Mouse (Mus musculus) urinary bladder, adult 18-20 months (tissue): ENCODE results near the gene A530032D15Rik.
"Not testable (repeated sequence)": the region's sequence is repeated elsewhere in the genome, so short reads cannot be mapped to it uniquely, and the experiment has no call there.

Experiments
- DNase-seq, 2 experiments: peaks; one replicate each; pipeline ENCODE4 v3.0.0; 2022; ENCODE audit warnings: low spot score in 2 of 2, mixed read lengths in 2 of 2

A530032D15Rik gene

GRCm38 (mm10) chr1:85109753-85110152 is at the start of gene A530032D15Rik:
TSS of gene A530032D15Rik (minus strand) at chr1:85109853.
- not testable (repeated sequence) for DNase-seq

DNA sequence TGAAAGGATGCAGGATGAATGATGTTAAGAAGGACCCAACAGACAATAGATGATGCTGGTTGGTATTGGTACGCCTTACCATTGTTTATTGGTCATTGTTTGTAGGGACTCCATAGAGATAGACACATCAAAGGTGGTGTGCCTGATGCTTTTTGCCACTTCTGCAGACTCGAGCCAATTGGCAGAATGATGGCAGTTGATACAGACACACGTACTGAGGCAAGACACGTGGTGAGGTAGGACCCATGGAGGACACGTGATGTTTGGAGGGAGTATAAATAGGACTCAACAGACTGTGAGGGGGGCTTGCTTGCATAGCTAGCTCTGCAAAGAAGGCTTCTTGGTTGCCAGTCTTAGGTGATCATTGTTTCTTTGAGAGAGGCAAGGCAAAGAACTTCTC is 45.5 kb upstream of the A530032D15Rik start:
- DNase-seq, result not testable (repeated sequence)

DNA sequence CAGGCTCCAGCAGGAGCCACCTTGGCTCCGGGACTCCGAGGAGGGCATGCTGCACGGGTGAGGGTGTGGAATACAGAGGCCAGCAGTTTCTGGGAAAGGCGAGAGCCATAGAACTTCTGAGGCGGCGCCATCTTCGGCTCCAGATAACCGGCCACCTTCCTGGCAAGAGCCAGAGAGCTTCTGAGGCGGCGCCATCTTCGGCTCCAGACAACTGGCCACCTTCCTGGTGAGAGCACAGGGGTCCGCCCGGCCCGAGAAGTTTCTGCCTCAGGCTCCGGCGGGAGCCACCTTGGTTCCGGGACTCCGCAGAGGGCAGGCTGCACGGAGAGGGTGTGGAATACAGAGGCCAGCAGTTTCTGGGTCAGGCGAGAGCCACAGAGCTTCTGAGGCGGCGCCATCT is 24.0 kb upstream of the A530032D15Rik start:
- not testable (repeated sequence) for DNase-seq

- not testable (repeated sequence) for DNase-seq
These were observed 12.2 kb upstream of the A530032D15Rik start for GRCm38 (mm10) chr1:85121841-85122240.

GRCm38 (mm10) chr1:85118341-85118740 is 8.7 kb upstream of the A530032D15Rik start:
- DNase-seq, result not testable (repeated sequence)

DNA sequence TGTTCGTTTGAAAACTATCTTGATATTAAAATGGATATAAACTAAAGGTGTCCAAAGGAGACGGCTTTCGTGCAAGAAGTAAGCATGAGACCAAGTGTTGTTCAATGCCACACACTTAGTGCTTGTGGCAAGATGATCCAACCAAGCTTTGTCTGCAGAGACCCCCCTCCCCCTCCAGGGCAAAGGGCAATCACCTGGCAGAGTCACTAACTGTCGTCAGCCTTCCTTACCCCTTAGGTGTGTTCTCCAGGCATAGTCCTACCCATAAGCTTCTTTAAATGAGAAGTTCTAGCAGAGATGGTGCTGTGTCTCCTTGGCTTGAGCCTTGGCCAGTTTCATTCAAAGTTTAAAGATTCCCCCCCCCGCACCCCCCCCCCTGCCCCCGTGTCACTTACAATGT is 7.9 kb upstream of the A530032D15Rik start:
- DNase-seq, result not testable (repeated sequence)

DNA sequence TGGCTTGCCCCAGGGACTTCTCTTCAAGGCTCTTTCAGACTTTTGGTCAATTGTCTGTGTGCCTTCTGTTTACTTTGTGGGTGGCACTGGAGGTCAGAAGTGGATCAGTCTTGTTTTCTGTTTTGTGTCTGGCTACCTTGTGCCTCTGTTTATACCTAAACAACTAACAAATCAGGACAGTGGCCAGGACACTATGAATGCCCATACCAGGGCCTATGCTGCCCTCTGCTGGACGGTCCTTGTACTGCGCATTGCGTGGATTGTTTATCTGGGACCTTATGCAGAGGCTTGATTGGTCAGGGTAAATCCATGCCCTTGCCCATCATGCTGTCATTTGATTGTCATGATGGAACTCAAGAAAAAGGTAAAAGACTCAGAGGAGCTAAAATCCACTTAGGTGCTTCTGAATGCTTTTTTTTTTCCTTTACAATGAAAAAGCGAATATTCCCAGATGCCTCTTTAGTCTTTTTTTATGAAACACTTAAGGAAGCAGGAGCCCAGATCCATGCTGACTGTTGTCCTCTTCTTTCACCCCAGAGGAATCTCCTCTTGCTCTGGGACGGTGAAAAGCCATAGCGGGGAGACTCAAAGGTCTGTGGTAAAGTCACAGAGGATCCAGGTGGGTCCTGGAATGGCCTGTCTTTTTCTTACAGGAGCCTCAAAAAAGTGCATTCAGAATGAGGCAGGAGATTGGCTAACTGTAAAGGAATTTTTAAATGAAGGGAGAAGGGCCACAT is 5.2 kb upstream of the A530032D15Rik start:
- peak in 1 of 2 experiments; percentile 76 for DNase-seq

DNA sequence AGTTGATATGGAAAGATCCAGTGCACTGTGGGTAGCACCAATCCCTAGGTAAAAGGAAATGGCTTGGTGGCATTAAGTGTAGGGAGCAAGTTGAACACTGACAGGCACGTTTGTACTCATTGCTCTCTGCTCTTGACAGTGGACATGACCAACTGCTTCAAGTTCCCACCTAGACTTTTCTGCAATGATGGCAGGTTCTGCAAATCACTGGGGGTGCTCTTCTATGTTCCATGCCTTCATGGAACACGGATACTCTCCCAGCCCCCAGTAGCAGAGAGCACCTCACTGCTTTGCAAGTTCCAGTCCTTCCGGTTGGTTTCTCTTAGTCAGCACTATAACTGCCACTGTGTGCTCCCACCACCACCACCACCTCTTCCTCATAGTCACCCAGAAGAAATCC is 4.4 kb upstream of the A530032D15Rik start:
- DNase-seq, result not testable (repeated sequence)

DNA sequence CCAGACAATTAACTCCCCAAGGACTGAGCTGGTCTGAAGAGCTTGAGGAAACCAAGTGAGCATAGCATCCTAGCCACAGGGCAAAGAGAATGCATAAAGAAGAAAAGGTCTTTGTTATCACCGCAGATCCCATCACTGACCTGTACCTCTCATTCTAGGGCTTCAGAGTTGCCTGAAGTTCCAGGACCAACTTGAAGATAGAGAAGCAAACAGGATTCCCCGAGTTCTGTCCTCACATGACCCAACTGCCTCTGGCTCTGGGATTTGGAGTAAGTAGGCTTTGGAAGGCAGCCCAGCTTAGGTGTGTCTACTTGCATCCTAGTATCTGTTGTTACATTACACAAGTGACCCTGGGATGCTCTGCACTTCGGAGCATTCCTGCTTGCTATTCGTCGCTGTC is 3.2 kb upstream of the A530032D15Rik start:
- not testable (repeated sequence) for DNase-seq

DNA sequence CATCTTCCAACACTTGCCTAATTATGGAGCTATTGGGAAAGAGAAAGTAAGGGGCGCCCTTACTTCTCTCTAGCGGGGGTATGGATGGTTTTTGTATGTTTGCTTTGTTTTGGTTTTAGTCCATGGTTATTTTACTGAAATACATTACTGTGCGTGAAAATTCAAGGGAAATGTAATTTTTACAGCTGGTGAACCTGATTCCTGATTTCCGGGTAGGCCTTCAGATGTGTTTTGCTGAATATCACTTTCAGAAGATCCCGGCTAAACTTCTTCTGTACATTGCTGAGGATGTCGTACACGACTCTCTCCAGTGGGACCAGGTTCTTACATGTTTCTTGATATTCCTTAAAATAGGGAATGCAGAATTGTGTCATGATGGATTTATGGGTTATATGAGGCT is 2.6 kb upstream of the A530032D15Rik start:
- not testable (repeated sequence) for DNase-seq

- not testable (repeated sequence) for DNase-seq
These were observed 1.9 kb upstream of the A530032D15Rik start for GRCm38 (mm10) chr1:85111572-85111971.

GRCm38 (mm10) chr1:85110876-85111275 is 1.2 kb upstream of the A530032D15Rik start:
- not testable (repeated sequence) for DNase-seq

- DNase-seq, result not testable (repeated sequence)
These were observed 3.6 kb downstream of the A530032D15Rik start for GRCm38 (mm10) chr1:85106013-85106412.

DNA sequence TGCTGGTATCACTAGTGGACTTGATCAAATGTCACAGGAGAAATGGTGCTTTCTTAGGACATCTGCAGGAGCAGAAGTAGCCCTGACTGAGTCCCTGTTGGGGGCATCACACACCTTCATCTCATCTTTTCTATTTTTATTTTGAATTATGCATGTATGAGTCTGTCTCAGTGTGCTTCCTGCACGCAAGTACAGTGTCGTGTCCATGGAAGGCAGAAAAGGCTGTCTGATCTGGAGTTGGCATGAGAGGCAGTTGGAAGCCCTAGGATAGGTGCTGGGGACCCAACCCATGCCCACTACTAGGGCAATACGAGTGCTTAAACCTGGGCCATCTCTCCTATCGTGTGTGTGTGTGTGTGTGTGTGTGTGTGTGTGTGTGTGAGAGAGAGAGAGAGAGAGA is 4.3 kb downstream of the A530032D15Rik start:
- not testable (repeated sequence) for DNase-seq

DNA sequence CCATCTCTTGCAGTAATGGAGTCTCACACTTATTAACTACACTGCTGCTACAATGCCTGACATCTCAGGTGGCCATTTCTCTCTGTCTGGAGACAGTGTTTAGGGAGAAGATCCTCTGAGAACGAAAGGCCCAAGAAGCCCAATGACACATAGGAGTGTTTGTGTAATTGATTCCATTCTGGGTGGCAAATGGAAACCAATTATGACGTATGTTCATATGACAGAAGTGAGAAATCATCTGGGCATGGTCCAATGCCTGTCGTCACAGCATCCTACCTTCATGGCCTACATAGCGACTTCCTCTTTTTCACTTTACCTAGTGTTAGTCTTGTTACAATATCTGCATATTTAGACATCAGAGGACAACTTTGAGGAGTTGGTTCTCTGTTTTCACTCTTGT is 7.9 kb downstream of the A530032D15Rik start:
- DNase-seq, result not testable (repeated sequence)

DNA sequence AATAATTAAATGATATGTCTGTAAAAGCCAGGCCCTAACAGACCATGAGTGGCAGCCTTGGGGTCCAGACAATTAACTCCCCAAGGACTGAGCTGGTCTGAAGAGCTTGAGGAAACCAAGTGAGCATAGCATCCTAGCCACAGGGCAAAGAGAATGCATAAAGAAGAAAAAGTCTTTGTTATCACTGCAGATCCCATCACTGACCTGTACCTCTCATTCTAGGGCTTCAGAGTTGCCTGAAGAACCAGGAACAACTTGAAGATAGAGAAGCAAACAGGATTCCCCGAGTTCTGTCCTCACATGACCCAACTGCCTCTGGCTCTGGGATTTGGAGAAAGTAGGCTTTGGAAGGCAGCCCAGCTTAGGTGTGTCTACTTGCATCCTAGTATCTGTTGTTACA is 9.8 kb downstream of the A530032D15Rik start, which contains the start of gene Gm10553:
Gene Gm10553 (plus strand): TSS at position 301 of the 400 bp plus-strand sequence.
- DNase-seq, result not testable (repeated sequence)

DNA sequence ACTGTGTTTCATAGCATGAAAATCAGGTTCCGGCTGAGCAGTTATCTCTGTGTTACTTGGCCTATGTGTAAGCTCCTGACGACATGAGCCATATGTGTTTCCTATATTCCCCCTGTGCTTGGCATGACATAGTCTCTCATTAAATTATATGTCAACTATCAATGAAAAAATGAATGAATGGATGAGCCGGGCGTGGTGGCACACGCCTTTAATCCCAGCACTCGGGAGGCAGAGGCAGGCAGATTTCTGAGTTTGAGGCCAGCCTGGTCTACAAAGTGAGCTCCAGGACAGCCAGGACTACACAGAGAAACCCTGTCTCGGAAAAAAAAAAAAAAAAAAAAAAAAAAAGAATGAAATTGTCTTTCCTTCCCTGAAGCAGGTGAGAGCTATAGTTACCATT is 10.6 kb downstream of the A530032D15Rik start:
- DNase-seq, result not testable (repeated sequence)

- not testable (repeated sequence) for DNase-seq
These were observed 16.6 kb downstream of the A530032D15Rik start for GRCm38 (mm10) chr1:85093011-85093572.

GRCm38 (mm10) chr1:85092169-85092568 is 17.5 kb downstream of the A530032D15Rik start:
- DNase-seq, result not testable (repeated sequence)

DNA sequence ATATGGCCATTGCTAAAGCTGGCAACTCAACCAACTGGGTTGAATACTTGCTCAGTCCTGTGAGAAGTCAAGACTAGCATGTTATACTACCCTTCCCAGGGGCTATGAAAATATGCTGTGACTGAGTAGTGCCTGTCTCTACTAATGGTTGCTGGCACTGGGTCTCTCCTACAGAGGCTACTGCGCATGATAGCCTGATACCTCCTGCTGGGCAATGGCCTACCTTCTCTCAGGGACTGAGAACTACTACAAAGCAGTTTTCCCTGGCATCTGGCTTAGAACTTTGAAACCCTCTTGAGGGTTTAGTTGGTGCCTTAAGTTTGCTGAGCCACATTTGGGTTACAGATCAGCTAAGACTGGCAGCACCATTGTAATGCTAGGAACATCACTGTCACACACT is 23.4 kb downstream of the A530032D15Rik start:
- not testable (repeated sequence) for DNase-seq

DNA sequence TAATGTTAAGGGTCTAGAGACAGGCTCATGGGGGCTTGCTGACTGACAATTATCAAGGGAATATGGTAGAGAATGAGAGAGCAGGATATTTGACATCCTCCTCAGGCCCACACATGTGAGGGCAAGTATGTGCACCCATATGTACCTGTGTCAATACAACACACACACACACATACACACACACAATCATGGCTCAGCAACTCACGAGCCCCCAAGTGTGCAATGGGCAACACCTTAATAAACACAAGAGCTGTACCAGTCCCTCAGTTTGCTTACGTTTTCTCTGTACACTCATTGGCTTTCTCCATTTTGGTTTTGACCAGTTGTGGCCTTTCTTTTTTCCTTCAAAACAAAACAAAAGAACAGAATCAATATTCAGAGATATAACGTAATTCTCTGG is 24.9 kb downstream of the A530032D15Rik start:
- not testable (repeated sequence) for DNase-seq

GRCm38 (mm10) chr1:85073099-85073498 is 36.6 kb downstream of the A530032D15Rik start:
- not testable (repeated sequence) for DNase-seq

- DNase-seq, result not testable (repeated sequence)
These were observed 38.0 kb downstream of the A530032D15Rik start for GRCm38 (mm10) chr1:85071690-85072089.
